Mouse (Mus musculus): ENCODE data around the gene Ubap1l. TPM values are rescaled to one million over a fixed set of nuclear protein-coding genes. Genes with fewer than 3 reads are reported as not detected.
A peak's percentile ranks its signal among the peaks of the same experiment; 100 is the strongest.

The Ubap1l gene
- polyA plus RNA-seq, 1 experiment from 2014 or later = 0.14 TPM

DNA sequence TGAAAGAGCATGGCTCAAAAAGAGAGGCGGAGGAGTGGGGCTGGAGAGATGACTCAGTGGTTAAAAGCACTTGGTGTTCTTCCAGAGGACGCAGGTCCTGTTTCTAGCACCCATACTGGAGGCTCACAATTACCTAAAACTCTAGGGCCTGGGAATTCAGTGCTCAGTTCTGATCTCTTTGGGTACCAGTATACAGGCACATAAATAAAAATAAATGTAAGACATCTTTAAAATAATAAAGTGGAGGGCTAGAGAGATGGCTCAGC lies 44.3 kb downstream of the Ubap1l start:
- Histone ChIP-seq H3K9me3 (ENCODE audit: control insufficient read depth) (no peaks in the 10 kb centered on the region), H3K4me2 (replicated peaks; ENCODE audit: low read depth) (no peak overlapping the region), H3K4me1 (replicated peaks; ENCODE audit: control insufficient read depth, insufficient read depth, low read length) (peaks cover 4% of the 10 kb centered on the region; the same call in 1 of the 2 replicates), H3K4me3 (ENCODE audit: low read depth, low read length) (no peak overlapping the region), H3K27ac (ENCODE audit: low read depth, low read length) (no peak overlapping the region; the same call in 1 of the 2 replicates), H3K36me3 (ENCODE audit: control insufficient read depth, insufficient read depth) (no peaks in the 10 kb centered on the region), H3K27me3 (replicated peaks; ENCODE audit: control insufficient read depth, insufficient read depth, low read length) (no peaks in the 10 kb centered on the region), H3K9ac (ENCODE audit: low read depth, low read length) (no peak overlapping the region)
- WGBS = 77% methylated on average over 2 of the region's 2 CpGs
- TF ChIP-seq CTCF (IDR thresholded peaks at IDR 0.05; ENCODE audit: low read depth) = no peak
- ATAC-seq = no peak

GRCm38 (mm10) chr9:65407327-65407726 lies 46.5 kb downstream of the Ubap1l start:
- H3K4me3 ChIP-seq (ENCODE audit: low read depth, low read length) = no peak overlapping the region
- WGBS = 80% methylated on average over 5 of the region's 5 CpGs
- H3K4me2 ChIP-seq (replicated peaks; ENCODE audit: low read depth) = no peak overlapping the region
- no peaks in the 10 kb centered on the region for H3K27me3 ChIP-seq (replicated peaks; ENCODE audit: control insufficient read depth, insufficient read depth, low read length)
- no peak for TF ChIP-seq CTCF (IDR thresholded peaks at IDR 0.05; ENCODE audit: low read depth)
- no peak for ATAC-seq
- H3K4me1 ChIP-seq (replicated peaks; ENCODE audit: control insufficient read depth, insufficient read depth, low read length) = peaks cover 4% of the 10 kb centered on the region; the same call in 1 of the 2 replicates
- H3K36me3 ChIP-seq (ENCODE audit: control insufficient read depth, insufficient read depth) = peaks cover 13% of the 10 kb centered on the region; the same call in 1 of the 2 replicates
- no peak overlapping the region for H3K9ac ChIP-seq (ENCODE audit: low read depth, low read length)
- H3K9me3 ChIP-seq (ENCODE audit: control insufficient read depth) = no peaks in the 10 kb centered on the region
- H3K27ac ChIP-seq (ENCODE audit: low read depth, low read length) = no peak overlapping the region

GRCm38 (mm10) chr9:65407861-65408260 lies 47.0 kb downstream of the Ubap1l start:
- H3K36me3 ChIP-seq (ENCODE audit: control insufficient read depth, insufficient read depth) = peaks cover 18% of the 10 kb centered on the region; the same call in 1 of the 2 replicates
- H3K4me3 ChIP-seq (ENCODE audit: low read depth, low read length) = no peak overlapping the region
- no peak for TF ChIP-seq CTCF (IDR thresholded peaks at IDR 0.05; ENCODE audit: low read depth)
- no peaks in the 10 kb centered on the region for H3K9me3 ChIP-seq (ENCODE audit: control insufficient read depth)
- no peak overlapping the region for H3K9ac ChIP-seq (ENCODE audit: low read depth, low read length)
- WGBS = 73% methylated on average over 3 of the region's 3 CpGs
- no peak overlapping the region for H3K4me2 ChIP-seq (replicated peaks; ENCODE audit: low read depth)
- H3K27ac ChIP-seq (ENCODE audit: low read depth, low read length) = no peak overlapping the region
- no peaks in the 10 kb centered on the region for H3K27me3 ChIP-seq (replicated peaks; ENCODE audit: control insufficient read depth, insufficient read depth, low read length)
- no peak for ATAC-seq
- peaks cover 4% of the 10 kb centered on the region; the same call in 1 of the 2 replicates for H3K4me1 ChIP-seq (replicated peaks; ENCODE audit: control insufficient read depth, insufficient read depth, low read length)

DNA sequence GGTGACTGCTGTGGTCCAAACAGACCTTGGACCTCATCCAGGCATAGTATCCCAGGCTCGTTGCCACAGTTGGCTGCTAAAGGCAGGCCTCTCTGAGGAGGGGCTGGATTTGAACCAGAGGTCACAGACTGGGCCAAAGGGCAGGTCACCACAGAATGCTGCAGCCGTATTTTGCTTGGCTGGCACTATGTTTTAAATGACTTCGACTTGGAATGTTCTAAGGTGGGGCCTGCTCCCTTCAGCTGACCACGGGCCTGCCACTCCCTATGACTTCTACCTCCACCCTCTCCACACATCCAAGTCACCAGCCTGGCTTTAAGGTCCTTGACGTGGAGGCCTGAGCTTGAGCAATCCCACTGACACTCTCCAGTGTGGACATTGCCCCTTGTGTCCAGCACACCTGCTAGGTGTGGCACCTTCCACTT lies 48.0 kb downstream of the Ubap1l start:
- H3K27me3 ChIP-seq (replicated peaks; ENCODE audit: control insufficient read depth, insufficient read depth, low read length) = no peaks in the 10 kb centered on the region
- H3K4me3 ChIP-seq (ENCODE audit: low read depth, low read length) = no peak overlapping the region
- H3K9me3 ChIP-seq (ENCODE audit: control insufficient read depth) = no peaks in the 10 kb centered on the region
- ATAC-seq = peak; percentile 96
- peaks cover 4% of the 10 kb centered on the region; the same call in 1 of the 2 replicates for H3K4me1 ChIP-seq (replicated peaks; ENCODE audit: control insufficient read depth, insufficient read depth, low read length)
- peak overlapping the region; percentile 84 for H3K27ac ChIP-seq (ENCODE audit: low read depth, low read length)
- H3K9ac ChIP-seq (ENCODE audit: low read depth, low read length) = no peak overlapping the region
- 0 out of 2 replicates have a peak overlapping the region, but pooled peaks have one; percentile 3 for H3K4me2 ChIP-seq (replicated peaks; ENCODE audit: low read depth)
- TF ChIP-seq CTCF (IDR thresholded peaks at IDR 0.05; ENCODE audit: low read depth) = no peak
- peaks cover 21% of the 10 kb centered on the region; the same call in 1 of the 2 replicates for H3K36me3 ChIP-seq (ENCODE audit: control insufficient read depth, insufficient read depth)
- 35% methylated on average over 5 of the region's 5 CpGs for WGBS

GRCm38 (mm10) chr9:65410378-65410777 lies 49.5 kb downstream of the Ubap1l start:
- Histone ChIP-seq H3K4me3 (ENCODE audit: low read depth, low read length) (no peak overlapping the region), H3K9ac (ENCODE audit: low read depth, low read length) (no peak overlapping the region), H3K9me3 (ENCODE audit: control insufficient read depth) (no peaks in the 10 kb centered on the region), H3K27me3 (replicated peaks; ENCODE audit: control insufficient read depth, insufficient read depth, low read length) (no peaks in the 10 kb centered on the region), H3K4me1 (replicated peaks; ENCODE audit: control insufficient read depth, insufficient read depth, low read length) (0 out of 2 replicates have a peak, but pooled peaks cover 4% of the 10 kb centered on the region), H3K36me3 (ENCODE audit: control insufficient read depth, insufficient read depth) (peaks cover 21% of the 10 kb centered on the region; the same call in 1 of the 2 replicates), H3K4me2 (replicated peaks; ENCODE audit: low read depth) (no peak overlapping the region), H3K27ac (ENCODE audit: low read depth, low read length) (peak overlapping the region; percentile 60; the same call in 1 of the 2 replicates)
- ATAC-seq = no peak
- 88% methylated on average over 8 of the region's 8 CpGs for WGBS
- no peak for TF ChIP-seq CTCF (IDR thresholded peaks at IDR 0.05; ENCODE audit: low read depth)

DNA sequence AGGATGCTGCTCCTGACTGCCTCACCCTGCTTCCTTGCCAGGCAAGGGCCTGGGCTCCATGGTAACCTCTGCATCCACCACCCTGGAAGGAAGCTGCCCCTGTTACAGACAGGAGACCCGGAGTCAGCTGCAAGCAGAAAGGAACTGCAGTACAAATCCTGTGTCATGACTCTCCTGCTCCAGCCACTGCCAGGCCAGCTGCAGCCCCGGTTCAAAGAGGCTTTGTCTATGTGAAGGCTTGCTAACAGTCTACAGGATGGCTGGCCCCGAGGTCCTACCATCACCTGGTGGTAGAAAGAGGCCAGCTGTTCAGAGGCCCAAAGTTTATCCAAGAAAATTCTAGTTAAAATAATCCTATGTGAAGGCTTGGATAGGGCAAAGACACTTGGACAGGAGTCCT lies 50.5 kb downstream of the Ubap1l start:
- Histone ChIP-seq H3K27me3 (replicated peaks; ENCODE audit: control insufficient read depth, insufficient read depth, low read length) (no peaks in the 10 kb centered on the region), H3K9ac (ENCODE audit: low read depth, low read length) (no peak overlapping the region), H3K27ac (ENCODE audit: low read depth, low read length) (peak overlapping the region; percentile 50; the same call in 1 of the 2 replicates), H3K36me3 (ENCODE audit: control insufficient read depth, insufficient read depth) (peaks cover 21% of the 10 kb centered on the region; the same call in 1 of the 2 replicates), H3K4me3 (ENCODE audit: low read depth, low read length) (no peak overlapping the region), H3K4me2 (replicated peaks; ENCODE audit: low read depth) (no peak overlapping the region), H3K4me1 (replicated peaks; ENCODE audit: control insufficient read depth, insufficient read depth, low read length) (0 out of 2 replicates have a peak, but pooled peaks cover 4% of the 10 kb centered on the region), H3K9me3 (ENCODE audit: control insufficient read depth) (no peaks in the 10 kb centered on the region)
- TF ChIP-seq CTCF (IDR thresholded peaks at IDR 0.05; ENCODE audit: low read depth) = no peak
- 48% methylated on average over 3 of the region's 3 CpGs for WGBS
- no peak for ATAC-seq

Measured in intestine, postnatal 0 days (tissue).